Mouse (Mus musculus) c-Kit-positive CD71-positive TER-119-positive erythroid progenitor cells, embryonic 14.5 days (primary cell): ENCODE data around the gene Rnf169.

Source experiments
- DNase-seq: peaks from one replicate; pipeline ENCODE4 v3.0.0-alpha.2; 2013; ENCODE audit warnings: low spot score

Rnf169 gene

GRCm38 (mm10) chr7:99892351-99892750, 87.9 kb downstream of the Rnf169 start:
- DNase-seq: no peak

GRCm38 (mm10) chr7:99891471-99891870, 88.8 kb downstream of the Rnf169 start:
- no peak for DNase-seq

- no peak for DNase-seq
These were observed 90.0 kb downstream of the Rnf169 start for GRCm38 (mm10) chr7:99890168-99890755.

GRCm38 (mm10) chr7:99889175-99889880, 90.9 kb downstream of the Rnf169 start:
- DNase-seq: no peak

GRCm38 (mm10) chr7:99887743-99888142, 92.5 kb downstream of the Rnf169 start:
- DNase-seq: no peak

- DNase-seq: no peak
These were observed 93.0 kb downstream of the Rnf169 start for GRCm38 (mm10) chr7:99887230-99887735.

- DNase-seq: no peak
These were observed 102.0 kb downstream of the Rnf169 start for GRCm38 (mm10) chr7:99878254-99878653.

GRCm38 (mm10) chr7:99876345-99876744, 103.9 kb downstream of the Rnf169 start:
- peak; percentile 85 for DNase-seq

GRCm38 (mm10) chr7:99875891-99876290, 104.4 kb downstream of the Rnf169 start:
- no peak for DNase-seq

GRCm38 (mm10) chr7:99873965-99874364, 106.3 kb downstream of the Rnf169 start:
- no peak for DNase-seq
